Mouse (Mus musculus) megakaryocyte, embryonic 14.5 days (primary cell): ENCODE results near the gene Cdkl5.

Experiments used
- FLI1 ChIP-seq: IDR thresholded peaks from 2 replicates; pipeline ENCODE4 v1.6.1; 2012; ENCODE audit warnings: low read length, inconsistent platforms, mixed read lengths
- GATA1 ChIP-seq: IDR thresholded peaks from 3 replicates; pipeline ENCODE4 v1.6.1; 2012; ENCODE audit warnings: mixed read lengths, low read length, inconsistent platforms, borderline replicate concordance

DNA sequence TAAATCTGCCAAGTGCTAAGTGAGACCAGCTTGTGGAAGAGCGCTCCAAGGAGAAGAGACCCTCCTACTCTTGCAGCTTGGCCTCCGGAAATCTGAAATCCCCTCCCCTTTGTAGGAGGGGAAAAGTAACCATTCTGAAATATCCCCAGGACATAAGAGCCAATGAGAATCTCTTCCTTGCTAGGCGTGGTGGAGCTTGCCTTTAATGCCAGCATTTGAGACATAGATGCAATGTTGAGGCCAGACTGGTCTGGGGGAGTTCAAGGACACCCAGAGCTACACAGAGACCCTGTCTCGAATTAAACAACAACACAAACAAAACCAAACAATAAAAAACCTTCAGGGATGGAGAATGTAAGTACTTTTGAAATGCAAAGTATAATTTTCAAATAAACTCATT, 87.6 kb downstream of the Cdkl5 start, which contains the start of gene Gja6:
- TF ChIP-seq GATA1 (no peak), FLI1 (no peak)
